Mouse (Mus musculus) layer of hippocampus, postnatal 36 days (tissue): ENCODE results near the gene Fam98c. TPM values are rescaled to one million over a fixed set of nuclear protein-coding genes. Genes with fewer than 3 reads are reported as not detected.
"Not testable (repeated sequence)": the region's sequence is repeated elsewhere in the genome, so short reads cannot be mapped to it uniquely, and the experiment has no call there.

Experiments
- DNase-seq, 2 experiments: peaks; one replicate each; pipeline ENCODE4 v3.0.0; 2022
- total RNA-seq, 2 experiments: library from RNA; stranded (reverse); gene quantifications; 2 replicates each; pipeline ENCODE4 v1.2.3; 2021

Fam98c gene
- total RNA-seq: 10 to 100 TPM; 30.0 to 32.1 TPM

- DNase-seq: peak; percentile 80 to 86
These were observed at the start of gene Fam98c for GRCm38 (mm10) chr7:29155838-29156782. Gene Fam98c (minus strand): TSS chr7:29156234.

GRCm38 (mm10) chr7:29202577-29202976, 46.5 kb upstream of the Fam98c start:
- no peak for DNase-seq

GRCm38 (mm10) chr7:29194230-29194629, 38.2 kb upstream of the Fam98c start:
- DNase-seq: not testable (repeated sequence)

GRCm38 (mm10) chr7:29181323-29181722, 25.3 kb upstream of the Fam98c start:
- DNase-seq: not testable (repeated sequence)

- DNase-seq: no peak
These were observed 24.8 kb upstream of the Fam98c start for GRCm38 (mm10) chr7:29180854-29181236.

- peak; percentile 95 to 96 for DNase-seq
These were observed 24.2 kb upstream of the Fam98c start, which contains the start of gene Psmd8 for GRCm38 (mm10) chr7:29180077-29180853. Gene Psmd8 (minus strand): TSS chr7:29180701.

- DNase-seq: no peak
These were observed 23.3 kb upstream of the Fam98c start for GRCm38 (mm10) chr7:29179323-29179722.

- no peak for DNase-seq
These were observed 22.1 kb upstream of the Fam98c start for GRCm38 (mm10) chr7:29178106-29178505.

- no peak for DNase-seq
These were observed 16.5 kb upstream of the Fam98c start for GRCm38 (mm10) chr7:29172390-29173016.

- DNase-seq: no peak
These were observed 15.6 kb upstream of the Fam98c start for GRCm38 (mm10) chr7:29171562-29172097.

GRCm38 (mm10) chr7:29170755-29171561, 14.9 kb upstream of the Fam98c start:
- DNase-seq: no peak

GRCm38 (mm10) chr7:29170066-29170754, 14.2 kb upstream of the Fam98c start, which contains the start of the genes Ggn and Spred3:
Gene Ggn (plus strand): TSS chr7:29170210.
Gene Spred3 (minus strand): TSS chr7:29170411.
- peak; percentile 44 to 52 for DNase-seq

- DNase-seq: peak; percentile 80 to 81
These were observed 13.4 kb upstream of the Fam98c start for GRCm38 (mm10) chr7:29169231-29170065.

- DNase-seq: peak in 1 of 2 experiments; percentile 33
These were observed 12.8 kb upstream of the Fam98c start for GRCm38 (mm10) chr7:29168791-29169230.

GRCm38 (mm10) chr7:29168121-29168695, 12.2 kb upstream of the Fam98c start:
- no peak for DNase-seq

GRCm38 (mm10) chr7:29167656-29168055, 11.6 kb upstream of the Fam98c start:
- DNase-seq: no peak

GRCm38 (mm10) chr7:29162750-29163525, 6.9 kb upstream of the Fam98c start:
- no peak for DNase-seq

GRCm38 (mm10) chr7:29162294-29162693, 6.3 kb upstream of the Fam98c start:
- no peak for DNase-seq
